Mouse (Mus musculus) thymus, adult 2 months (tissue): ENCODE measurements at regions not wholly inside any gene's neighbourhood (a gene's known extent, or its start where the extent isn't known, plus 50 kb on each side); places are given as distances from the start of the nearest gene placed in this dataset.

ENCODE experiments used
- DNase-seq: peaks from one replicate; pipeline ENCODE4 v3.0.0; 2021
- H3K27ac ChIP-seq: fragments of 200-500 bp; 2 replicates; pipeline ENCODE4 v1.5.1; 2012; ENCODE audit warnings: low read length, control low read depth; ENCODE audit not compliant: control insufficient read depth, insufficient read depth
- H3K27me3 ChIP-seq: fragments of 200-500 bp; 2 replicates; pipeline ENCODE4 v1.6.1; 2012; ENCODE audit warnings: mild to moderate bottlenecking, low read length, moderate library complexity, mixed read lengths; ENCODE audit not compliant: control insufficient read depth, insufficient read depth
- H3K36me3 ChIP-seq: fragments of 200-500 bp; 2 replicates; pipeline ENCODE4 v1.6.1; 2012; ENCODE audit warnings: mild to moderate bottlenecking, low read length, moderate library complexity; ENCODE audit not compliant: control insufficient read depth, insufficient read depth
- H3K4me1 ChIP-seq: fragments of 200-500 bp; replicated peaks from 2 replicates; pipeline ENCODE4 v1.6.1; 2012; ENCODE audit warnings: low read length; ENCODE audit not compliant: control insufficient read depth, insufficient read depth
- H3K4me3 ChIP-seq: fragments of 200-500 bp; 2 replicates; pipeline ENCODE4 v1.5.1; 2012; ENCODE audit warnings: mild to moderate bottlenecking, low read length, control low read depth, moderate library complexity; ENCODE audit not compliant: control insufficient read depth, insufficient read depth
- CTCF ChIP-seq: fragments of 200-500 bp; IDR thresholded peaks from 2 replicates; pipeline ENCODE4 v1.5.1; 2012; ENCODE audit warnings: mild to moderate bottlenecking, control low read depth, low read length, moderate library complexity, borderline replicate concordance; ENCODE audit not compliant: control insufficient read depth, poor library complexity, insufficient read depth; ENCODE audit errors: extremely low read depth
- POLR2A ChIP-seq: fragments of 200-500 bp; IDR thresholded peaks from 2 replicates; pipeline ENCODE4 v1.6.1; 2012; ENCODE audit warnings: mild to moderate bottlenecking, low read length, control low read depth, moderate library complexity; ENCODE audit not compliant: control insufficient read depth, poor library complexity, insufficient read depth; ENCODE audit errors: extremely low read depth
- WGBS: fragments of 180-500 bp; shearing (Covaris S2); methylation state at CpG from one replicate; pipeline ENCODE4 v1.1.7; 2018; 5-methylcytosine and 5-hydroxymethylcytosine counted together

DNA sequence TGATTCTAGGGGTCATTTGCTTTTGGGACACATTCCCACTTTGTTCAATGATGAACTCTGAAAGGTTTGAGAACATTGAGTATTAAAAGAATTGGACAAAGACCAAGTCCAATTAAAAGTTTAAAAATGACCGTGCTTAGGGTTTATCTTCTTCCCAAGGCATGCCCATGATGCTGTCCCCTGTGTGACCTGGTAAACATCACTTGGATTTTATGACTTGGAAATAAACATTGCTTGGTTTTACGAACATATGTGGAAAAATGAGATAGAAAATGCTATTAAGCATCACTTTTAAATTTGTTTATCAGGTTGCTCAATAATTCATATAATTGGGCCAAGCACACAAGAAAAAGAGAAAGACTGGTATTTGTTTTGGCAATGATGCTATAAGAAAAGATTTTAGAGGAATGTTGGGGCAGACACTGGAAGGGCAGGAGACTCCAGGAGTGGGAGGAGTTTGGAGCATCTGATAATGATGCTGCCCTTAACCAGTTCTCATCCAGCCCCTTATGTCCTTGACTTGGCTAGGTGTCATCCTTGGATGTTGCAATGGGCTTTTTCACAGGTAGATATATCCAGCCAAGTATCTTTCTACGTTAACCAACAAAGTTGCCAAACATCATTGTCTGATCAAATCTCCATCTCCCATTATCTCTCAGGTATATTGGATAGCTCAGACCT, 92.1 kb upstream of the Dcn start:
- H3K36me3 ChIP-seq = no peaks in the 10 kb centered on the region
- TF ChIP-seq POLR2A (no peak), CTCF (no peak)
- no peaks in the 10 kb centered on the region for H3K4me1 ChIP-seq
- H3K27me3 ChIP-seq = no peaks in the 10 kb centered on the region
- H3K27ac ChIP-seq = no peak overlapping the region
- WGBS = 88% methylated on average over 3 of the region's 3 CpGs
- no peak for DNase-seq
- no peak overlapping the region for H3K4me3 ChIP-seq

DNA sequence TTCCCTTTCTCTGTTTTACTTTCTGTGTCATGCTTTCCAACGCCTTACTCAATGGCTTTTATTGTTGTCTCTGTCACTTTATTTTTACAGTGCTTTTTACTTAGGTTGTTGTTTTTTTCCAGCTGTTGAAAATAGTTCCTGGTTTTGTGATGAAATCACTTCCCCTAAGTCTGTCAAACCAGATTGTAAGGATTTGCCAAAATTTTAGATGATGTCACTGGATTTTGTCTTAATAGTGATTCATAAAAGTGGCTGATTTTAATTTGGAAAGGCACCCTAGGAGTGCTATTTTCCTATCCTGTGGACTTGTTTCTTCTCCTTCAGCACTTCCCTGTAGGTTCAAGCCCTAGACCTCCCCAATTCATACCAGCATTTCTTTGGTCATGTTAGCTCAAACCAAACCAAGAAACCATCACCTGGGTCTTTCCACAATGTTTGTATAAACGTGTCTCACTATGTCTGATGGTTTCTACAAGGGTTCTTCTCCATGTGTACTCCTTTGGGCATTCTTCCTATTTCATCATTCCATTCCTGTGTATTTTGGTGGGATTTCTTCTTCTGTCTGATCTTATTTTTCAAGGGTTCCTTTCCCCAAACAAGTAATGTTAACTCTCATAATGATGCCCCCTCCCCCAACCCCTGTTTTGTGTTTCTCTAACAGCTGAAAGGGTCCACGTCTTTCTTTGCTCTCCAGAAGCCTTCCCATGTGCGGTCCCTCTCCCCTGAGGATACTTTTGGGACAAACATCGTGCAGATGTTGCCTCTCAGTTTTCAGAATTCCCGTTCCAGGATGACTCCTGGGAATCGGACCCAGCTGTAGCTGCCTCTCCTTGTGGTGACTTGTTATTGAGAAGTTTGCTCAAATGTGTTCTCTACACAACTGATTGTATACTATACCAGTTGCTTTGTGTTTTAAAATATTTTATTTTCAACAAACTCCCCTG, 89.5 kb upstream of the Dcn start:
- Histone ChIP-seq H3K4me3 (no peak overlapping the region), H3K4me1 (no peaks in the 10 kb centered on the region), H3K27me3 (no peaks in the 10 kb centered on the region), H3K27ac (no peak overlapping the region), H3K36me3 (no peaks in the 10 kb centered on the region)
- TF ChIP-seq CTCF (no peak), POLR2A (no peak)
- no peak for DNase-seq
- WGBS = 77% methylated on average over 7 of the region's 7 CpGs

GRCm38 (mm10) chr10:97397062-97397771, 82.2 kb upstream of the Dcn start:
- 63% methylated on average over 9 of the region's 9 CpGs for WGBS
- TF ChIP-seq POLR2A (no peak), CTCF (no peak)
- Histone ChIP-seq H3K27me3 (no peaks in the 10 kb centered on the region), H3K4me3 (no peak overlapping the region), H3K4me1 (no peaks in the 10 kb centered on the region), H3K36me3 (no peaks in the 10 kb centered on the region), H3K27ac (no peak overlapping the region)
- no peak for DNase-seq

DNA sequence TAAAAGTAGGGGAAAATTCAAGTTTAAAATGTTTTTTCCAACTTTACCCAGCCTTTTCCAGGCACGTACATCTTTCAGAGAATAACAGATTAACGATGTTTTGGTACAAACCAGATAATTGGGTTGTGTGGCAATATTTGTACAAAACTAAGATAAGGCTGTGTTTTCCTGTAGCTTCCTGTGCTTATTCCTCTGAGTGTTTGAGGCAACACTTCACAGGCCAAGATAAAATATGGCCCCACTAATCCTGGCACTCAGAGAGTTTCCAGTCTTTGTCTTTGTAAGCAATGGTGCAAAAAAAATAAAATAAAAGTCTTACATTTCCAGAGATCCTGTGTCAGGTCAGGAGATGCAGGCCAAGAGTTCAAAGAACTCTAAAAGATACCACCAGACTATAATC, 81.5 kb upstream of the Dcn start:
- no peak for DNase-seq
- H3K27ac ChIP-seq = no peak overlapping the region
- no peaks in the 10 kb centered on the region for H3K27me3 ChIP-seq
- WGBS = 74% methylated on average over 2 of the region's 2 CpGs
- H3K36me3 ChIP-seq = no peaks in the 10 kb centered on the region
- TF ChIP-seq CTCF (no peak), POLR2A (no peak)
- no peak overlapping the region for H3K4me3 ChIP-seq
- no peaks in the 10 kb centered on the region for H3K4me1 ChIP-seq

GRCm38 (mm10) chr10:97402524-97402923, 76.9 kb upstream of the Dcn start:
- no peaks in the 10 kb centered on the region for H3K36me3 ChIP-seq
- H3K4me3 ChIP-seq = no peak overlapping the region
- no peak for TF ChIP-seq POLR2A
- TF ChIP-seq CTCF = no peak
- H3K27me3 ChIP-seq = no peaks in the 10 kb centered on the region
- no peaks in the 10 kb centered on the region for H3K4me1 ChIP-seq
- no peak overlapping the region for H3K27ac ChIP-seq
- WGBS = 53% methylated on average over 2 of the region's 2 CpGs
- DNase-seq = no peak

DNA sequence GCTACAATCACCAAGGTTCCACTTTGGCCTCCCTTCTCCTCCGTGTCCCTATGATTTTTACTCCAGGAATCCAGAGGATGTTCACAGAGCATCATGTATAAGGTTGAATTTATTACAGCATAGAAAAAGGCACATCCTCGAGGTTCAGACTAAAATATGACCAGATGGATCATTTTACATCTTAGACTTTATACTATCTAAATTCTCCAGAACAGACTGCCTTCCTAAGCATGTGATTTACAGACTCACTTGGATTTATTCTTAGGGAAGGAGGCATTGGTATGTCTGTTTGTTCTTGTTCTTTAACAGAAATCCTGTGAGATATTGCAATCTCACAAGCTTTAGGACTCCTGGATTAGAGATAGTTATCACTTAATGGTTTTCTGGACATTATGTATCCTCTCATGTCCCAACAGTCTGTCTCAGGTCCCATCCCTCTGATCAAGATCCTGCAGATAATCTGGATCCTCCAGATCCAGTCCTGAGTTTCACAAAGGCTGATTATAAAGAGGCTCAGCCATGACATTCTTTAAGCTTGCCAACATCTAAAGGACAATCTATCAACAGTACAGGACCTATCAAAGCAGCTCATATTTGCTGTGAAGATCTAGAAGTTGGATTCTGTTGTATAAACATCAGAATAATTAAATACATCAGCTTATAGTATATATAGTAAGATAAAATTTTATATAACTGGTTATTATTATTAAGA, 75.2 kb upstream of the Dcn start:
- WGBS = 75% methylated on average over 2 of the region's 2 CpGs
- TF ChIP-seq POLR2A = no peak
- no peak for TF ChIP-seq CTCF
- Histone ChIP-seq H3K4me3 (no peak overlapping the region), H3K27ac (no peak overlapping the region), H3K4me1 (no peaks in the 10 kb centered on the region), H3K36me3 (no peaks in the 10 kb centered on the region), H3K27me3 (no peaks in the 10 kb centered on the region)
- no peak for DNase-seq

- no peak for DNase-seq
- no peak overlapping the region for H3K4me3 ChIP-seq
- no peaks in the 10 kb centered on the region for H3K36me3 ChIP-seq
These were observed 70.2 kb upstream of the Dcn start for GRCm38 (mm10) chr10:97409181-97409581.

More at GRCm38 (mm10) chr10:97409181-97409581, 70.2 kb upstream of the Dcn start:
- Histone ChIP-seq H3K27ac (no peak overlapping the region), H3K27me3 (no peaks in the 10 kb centered on the region), H3K4me1 (no peaks in the 10 kb centered on the region)
- 62% methylated on average over 1 of the region's 1 CpGs for WGBS
- no peak for TF ChIP-seq CTCF
- no peak for TF ChIP-seq POLR2A
